Mouse (Mus musculus): ENCODE results near the gene Acoxl.

Gene Acoxl

DNA sequence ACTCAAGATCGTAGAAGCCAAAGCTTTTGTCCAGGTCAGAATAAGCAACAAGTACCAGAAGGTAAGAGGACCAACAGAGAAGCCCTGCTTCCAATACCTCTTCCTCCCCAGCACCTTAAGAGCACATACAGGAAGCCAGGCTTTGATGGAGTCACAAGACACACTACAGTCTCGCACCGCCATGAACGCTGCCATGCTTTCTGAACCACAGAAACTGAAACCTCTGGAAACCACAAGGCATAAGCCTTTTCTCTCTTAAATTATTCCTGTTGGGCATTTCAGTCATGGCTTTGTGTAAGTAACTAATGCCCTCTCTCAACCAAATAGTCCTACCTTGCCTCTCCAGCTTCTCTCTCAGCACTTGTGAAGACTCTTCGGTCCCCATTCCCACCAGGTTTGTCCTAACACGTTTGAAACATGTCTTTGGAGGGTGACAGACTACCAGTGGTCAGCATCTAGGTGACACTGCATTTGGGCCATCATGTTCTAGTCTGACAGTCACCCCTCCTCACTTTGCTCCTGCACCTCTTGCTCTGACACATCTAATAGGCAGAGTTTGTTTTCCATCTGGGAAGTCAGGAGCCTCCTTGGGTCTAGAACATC, 251.7 kb downstream of the Acoxl start:
- TF ChIP-seq GATA4 (IDR thresholded peaks at IDR 0.05; ENCODE audit: insufficient replicate concordance, low read length), result no peak

DNA sequence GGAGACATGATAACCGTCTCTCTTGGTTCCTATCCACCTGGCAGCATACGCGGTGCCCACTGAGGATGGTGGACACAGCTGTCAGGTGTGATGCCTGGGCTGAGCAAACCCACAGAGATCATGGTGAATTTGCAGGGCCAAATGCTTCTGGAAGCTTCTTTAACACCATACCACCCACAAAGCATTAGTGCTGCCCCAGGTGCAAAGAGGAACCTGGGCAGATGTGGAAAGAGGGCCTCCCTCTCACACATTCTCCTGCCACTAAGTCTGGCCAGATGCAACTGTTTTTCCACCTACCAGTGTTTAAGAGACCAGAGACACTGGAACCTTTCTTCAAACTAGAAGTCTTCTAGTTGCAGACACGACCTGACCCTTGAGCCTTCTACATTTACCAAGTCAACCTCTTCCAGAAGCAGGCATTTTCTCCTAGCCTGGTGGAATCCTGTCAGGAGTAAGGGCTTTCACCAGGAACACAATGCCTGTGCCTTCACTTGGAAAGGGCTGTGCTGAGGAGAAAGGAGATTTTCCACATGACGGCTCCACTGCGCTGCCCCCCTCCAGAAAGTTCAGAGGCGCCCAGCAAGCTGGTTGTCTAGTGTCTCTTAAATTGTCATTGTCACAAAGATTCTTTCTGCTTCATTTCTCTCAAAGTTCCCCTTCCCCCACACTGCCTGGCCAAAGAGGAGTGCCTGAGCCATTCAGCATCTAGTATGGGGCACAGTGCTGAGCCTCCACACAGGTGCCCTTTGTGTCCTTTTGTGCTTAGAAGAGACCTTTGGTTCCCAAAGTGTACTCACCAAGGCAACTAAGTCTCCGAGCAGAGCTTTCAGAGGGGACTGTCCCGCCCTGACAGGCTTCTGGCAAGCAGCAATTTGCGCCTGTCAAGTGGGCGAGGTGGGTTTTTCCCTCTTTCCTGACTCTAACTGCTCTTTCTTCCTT, 253.0 kb downstream of the Acoxl start:
- TF ChIP-seq GATA4 (IDR thresholded peaks at IDR 0.05; ENCODE audit: insufficient replicate concordance, low read length), result no peak

DNA sequence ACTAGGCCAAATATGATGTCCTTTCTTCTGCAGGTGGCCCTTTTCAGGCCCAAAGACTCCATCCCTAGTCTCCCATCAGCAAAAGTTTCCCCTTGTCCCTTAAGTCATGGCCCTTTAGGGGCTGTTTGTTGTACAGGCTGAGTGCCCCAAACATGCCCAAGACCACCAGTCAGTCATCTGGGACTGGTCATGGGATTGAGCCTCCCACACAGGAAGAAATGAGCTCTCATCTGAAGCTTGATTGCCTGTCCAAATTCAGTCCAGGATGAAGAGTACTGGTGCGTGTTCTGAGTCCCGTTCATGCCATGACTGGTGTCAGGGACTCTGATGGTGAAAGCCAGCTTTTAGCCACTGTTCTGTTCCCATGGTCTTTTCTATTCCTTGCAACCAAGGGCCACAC, 253.8 kb downstream of the Acoxl start:
- no peak for TF ChIP-seq GATA4 (IDR thresholded peaks at IDR 0.05; ENCODE audit: insufficient replicate concordance, low read length)

DNA sequence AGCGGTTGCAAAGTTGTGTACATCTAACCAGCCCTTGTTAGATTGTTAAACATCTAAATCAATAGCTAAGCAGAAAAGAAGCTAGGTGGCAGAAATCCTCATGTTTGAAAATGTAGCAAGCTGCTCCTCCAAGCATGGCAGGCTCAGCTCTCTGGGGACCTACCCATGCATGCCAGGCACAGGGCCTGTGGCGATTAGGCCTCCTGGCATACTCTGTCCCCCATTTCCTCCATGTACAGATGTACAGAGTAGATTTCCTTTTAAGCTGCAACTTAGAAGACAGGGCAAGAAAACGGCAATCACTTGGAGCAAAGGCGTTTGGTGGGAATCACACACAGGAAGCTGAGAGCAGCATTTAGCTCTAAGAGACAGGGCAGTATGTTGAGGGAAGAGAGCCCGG, 255.5 kb downstream of the Acoxl start:
- no peak for TF ChIP-seq GATA4 (IDR thresholded peaks at IDR 0.05; ENCODE audit: insufficient replicate concordance, low read length)

DNA sequence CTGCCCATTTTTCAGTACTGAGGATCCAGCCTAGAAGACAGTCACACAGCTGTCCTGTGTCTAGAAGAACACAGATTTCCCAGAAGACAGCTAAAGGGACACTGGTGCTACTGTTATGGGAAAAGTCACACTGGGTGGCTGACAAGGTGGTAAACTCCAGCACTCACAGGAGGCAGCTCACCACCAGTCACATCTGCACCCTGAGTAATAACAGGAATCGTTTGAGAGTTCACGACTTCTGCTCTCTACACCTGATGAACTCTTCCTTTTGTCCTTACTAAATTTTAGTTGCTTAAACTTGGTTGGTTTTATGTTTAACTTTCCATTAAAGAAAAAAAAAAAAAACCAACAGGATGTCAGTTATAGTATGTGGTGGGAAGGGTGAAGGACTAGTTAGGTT, 255.9 kb downstream of the Acoxl start:
- TF ChIP-seq GATA4 (IDR thresholded peaks at IDR 0.05; ENCODE audit: insufficient replicate concordance, low read length), result no peak

DNA sequence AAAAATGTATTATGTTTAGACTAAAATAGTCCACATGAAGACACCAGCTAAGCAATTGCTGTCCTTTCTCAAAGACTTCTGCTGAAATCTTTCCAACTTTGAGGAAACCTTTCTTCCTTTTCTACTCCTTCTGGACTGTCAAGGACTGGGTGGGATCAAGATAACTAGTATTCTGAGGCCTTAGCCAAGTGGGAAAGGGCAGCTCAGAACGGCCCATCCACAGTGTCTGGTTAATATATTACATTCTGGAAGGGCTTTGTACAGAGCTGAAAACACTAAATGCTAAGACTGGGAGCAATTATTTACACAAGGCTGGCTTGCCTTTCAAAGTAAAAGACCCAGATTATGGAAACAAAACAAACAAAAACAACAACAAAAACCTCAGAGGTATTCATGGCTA, 256.6 kb downstream of the Acoxl start:
- no peak for TF ChIP-seq GATA4 (IDR thresholded peaks at IDR 0.05; ENCODE audit: insufficient replicate concordance, low read length)

DNA sequence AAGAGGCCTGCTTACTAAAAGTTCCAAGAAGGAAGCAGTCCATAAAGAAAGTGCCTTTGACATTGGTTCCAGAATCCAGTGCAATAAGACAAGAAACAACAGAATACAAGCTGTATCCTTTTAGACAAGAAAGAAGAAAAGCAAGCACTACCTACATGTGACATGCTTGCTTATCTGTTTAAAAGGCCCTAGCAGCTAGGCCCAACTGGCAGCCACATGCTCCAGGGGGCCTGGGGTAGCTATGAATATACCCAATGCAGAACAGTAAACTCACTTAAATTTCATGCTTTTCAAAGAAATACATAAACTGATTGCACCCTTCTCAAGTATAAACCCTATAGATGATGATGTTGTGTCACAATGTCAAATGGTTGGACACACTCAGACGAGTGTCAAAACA, 257.4 kb downstream of the Acoxl start:
- no peak for TF ChIP-seq GATA4 (IDR thresholded peaks at IDR 0.05; ENCODE audit: insufficient replicate concordance, low read length)

DNA sequence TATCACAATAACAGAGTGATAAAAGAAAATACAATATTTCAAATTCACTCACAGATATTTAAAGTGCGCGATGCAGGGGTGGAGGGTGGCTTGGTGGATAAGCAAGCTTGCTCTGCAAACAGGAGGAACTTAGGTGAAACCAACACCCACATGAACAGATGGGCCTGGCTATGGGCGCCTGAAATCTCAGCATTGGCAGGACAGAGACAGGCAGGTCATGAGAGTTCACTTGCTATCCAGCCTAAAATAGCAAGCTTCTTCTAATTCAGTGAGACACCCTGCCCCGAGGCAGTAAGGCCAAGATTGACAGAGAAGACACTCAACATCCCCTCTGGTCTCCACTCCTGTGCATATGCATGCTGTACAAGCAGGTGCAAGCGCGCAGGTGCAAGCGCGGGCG, 263.4 kb downstream of the Acoxl start:
- no peak for TF ChIP-seq GATA4 (IDR thresholded peaks at IDR 0.05; ENCODE audit: insufficient replicate concordance, low read length)

DNA sequence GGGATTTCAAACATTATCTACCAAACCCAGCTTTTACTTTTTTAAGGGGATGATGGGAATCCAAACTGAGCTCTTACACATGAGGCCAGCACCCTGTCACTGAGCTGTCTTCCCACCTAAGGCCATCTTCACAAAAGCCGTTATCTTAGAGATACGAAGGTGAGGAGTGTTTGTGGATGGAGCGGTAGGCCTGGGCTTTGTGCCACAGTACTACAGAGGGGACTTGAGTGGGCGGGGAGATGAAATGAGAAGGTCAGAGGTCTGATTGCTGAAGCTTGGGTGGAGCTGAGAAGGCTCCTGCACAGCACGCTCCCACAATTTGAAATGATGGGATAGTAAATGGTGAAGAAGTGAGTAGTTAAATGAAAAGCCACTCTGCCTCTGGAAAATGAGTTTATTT, 266.1 kb downstream of the Acoxl start:
- TF ChIP-seq GATA4 (IDR thresholded peaks at IDR 0.05; ENCODE audit: insufficient replicate concordance, low read length), result no peak

DNA sequence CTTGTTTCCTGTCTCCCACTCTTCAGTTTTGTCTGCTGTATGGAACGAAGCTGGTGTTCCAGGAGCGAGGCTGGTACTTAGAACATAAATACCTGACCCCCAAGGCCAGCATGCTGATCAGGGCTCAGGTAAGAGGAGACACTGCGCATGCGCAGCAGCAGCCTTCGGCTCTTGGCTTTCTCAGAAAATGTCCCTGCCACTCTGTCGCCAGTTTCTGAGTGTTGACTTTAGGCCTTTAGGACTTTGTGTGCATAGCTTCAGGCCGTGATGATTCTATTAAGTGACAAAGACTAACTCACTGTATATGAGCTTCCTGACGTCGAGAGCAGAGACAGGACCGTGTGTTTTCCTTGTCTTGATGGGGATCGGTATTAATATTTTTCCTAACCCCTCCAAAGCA, 267.0 kb downstream of the Acoxl start:
- TF ChIP-seq GATA4 (IDR thresholded peaks at IDR 0.05; ENCODE audit: insufficient replicate concordance, low read length), result no peak

DNA sequence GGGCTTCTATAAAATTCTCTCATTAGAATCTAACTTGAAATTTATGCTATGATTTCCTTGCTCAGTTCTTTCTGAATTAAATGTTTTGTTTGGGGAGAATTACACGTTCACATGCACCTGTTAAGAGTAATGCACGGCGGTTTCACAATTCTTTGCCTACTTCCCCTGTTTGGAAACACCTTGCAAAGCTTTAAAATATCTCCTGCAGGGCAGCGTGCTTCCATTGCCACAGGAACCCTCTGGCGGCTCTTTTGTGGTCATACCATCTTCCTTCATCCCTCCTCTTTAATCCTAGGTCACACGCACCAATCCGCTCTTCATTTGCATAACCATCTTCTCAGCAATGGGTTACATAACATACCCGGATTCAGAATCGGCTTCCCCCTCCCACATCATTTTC, 272.9 kb downstream of the Acoxl start:
- no peak for TF ChIP-seq GATA4 (IDR thresholded peaks at IDR 0.05; ENCODE audit: insufficient replicate concordance, low read length)

DNA sequence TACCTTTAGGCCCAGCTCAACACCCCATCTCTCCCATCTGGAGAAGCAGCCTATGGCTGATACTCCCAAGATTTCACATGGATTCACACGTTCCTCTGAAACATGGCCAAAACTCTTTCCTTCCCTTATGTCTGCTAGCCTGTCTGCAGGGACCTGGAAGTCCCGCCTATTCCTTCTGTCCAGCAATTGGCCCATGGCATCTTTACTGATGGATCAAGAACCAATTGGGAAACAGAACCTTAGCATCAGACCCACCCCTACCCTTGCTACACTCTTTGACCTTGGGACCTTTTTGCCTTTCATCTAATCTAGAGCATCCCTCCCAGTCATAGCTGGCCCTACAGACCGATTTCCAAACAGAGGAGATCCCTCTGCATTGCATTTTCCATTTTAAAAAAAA, 275.9 kb downstream of the Acoxl start:
- no peak for TF ChIP-seq GATA4 (IDR thresholded peaks at IDR 0.05; ENCODE audit: insufficient replicate concordance, low read length)

DNA sequence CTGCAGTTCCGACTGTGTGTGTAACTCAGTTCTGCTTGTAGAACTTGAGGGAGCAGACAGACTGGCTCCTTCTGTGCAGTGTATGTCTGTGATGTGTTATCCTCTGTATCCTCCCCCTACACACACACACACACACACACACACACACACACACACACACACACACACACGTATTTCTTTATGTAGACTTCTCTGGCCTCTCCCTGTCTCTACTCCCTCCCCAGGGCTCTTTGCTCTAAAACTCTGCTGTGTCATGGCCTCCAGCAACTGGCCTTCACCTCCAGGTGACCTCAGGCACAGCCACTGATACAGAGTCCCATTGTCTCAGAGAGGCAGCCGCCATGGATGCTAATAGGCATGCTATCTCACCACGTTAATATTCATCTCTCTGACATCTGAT, 276.9 kb downstream of the Acoxl start:
- TF ChIP-seq GATA4 (IDR thresholded peaks at IDR 0.05; ENCODE audit: insufficient replicate concordance, low read length), result no peak

DNA sequence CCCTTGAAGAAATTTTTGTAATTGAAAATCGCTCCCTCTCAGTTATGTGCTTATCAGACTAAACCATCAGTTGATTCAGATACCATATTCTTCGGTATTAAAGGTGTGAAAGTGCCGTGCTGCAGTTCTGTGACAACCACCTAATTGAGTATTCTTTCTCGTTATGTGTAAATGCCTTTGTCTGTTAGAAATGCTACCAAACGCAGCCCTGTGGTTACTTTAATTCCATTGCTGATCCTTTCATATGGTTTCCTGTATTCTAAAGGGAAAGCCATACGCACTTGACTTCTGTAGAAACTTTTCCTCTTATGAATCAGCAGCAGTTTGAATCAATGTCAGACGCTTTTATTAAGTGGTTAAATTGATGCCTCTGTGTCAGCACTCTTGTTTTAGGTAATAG, 278.9 kb downstream of the Acoxl start:
- no peak for TF ChIP-seq GATA4 (IDR thresholded peaks at IDR 0.05; ENCODE audit: insufficient replicate concordance, low read length)

DNA sequence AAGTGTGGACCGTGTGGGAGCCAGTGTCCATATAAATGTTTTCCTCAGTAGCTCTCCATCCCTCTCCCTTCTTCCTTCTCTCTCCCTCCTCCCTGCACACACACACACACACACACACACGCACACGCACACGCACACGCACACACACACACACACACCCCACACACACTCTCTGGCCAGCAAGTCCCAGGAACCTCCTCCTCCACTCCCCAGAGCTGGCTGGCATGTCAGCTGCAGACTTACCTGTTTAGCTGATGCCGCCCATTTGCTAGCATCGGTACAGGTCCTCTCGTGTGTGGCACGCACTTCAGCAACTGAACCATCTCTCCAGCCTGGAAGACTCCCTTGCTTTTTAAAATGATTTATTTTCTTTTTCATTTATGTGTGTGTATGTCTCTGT, 280.3 kb downstream of the Acoxl start:
- no peak for TF ChIP-seq GATA4 (IDR thresholded peaks at IDR 0.05; ENCODE audit: insufficient replicate concordance, low read length)

DNA sequence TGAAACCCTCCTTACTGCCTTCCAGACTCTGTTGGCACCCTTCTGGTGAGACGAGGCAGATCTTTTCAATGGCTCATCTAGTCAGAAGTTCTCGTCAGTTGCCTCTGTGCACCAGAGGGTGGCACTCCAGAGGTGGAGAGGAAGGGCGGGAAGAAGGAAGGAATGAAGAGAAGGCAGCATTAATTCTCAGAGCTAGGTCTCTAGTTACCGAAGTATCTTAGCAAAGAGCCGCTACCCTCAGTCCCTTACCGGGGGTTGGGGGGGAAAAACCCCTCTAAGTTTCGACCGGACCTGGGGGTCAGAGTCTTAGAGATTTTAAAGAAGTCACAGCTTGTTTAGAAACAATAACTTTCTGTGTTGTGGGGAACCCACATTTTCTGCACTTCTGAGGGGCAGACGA, 283.8 kb downstream of the Acoxl start:
- no peak for TF ChIP-seq GATA4 (IDR thresholded peaks at IDR 0.05; ENCODE audit: insufficient replicate concordance, low read length)

All from liver, adult (tissue).